Mouse (Mus musculus): Measurements from ENCODE around the gene Mpnd. TPM values are rescaled to one million over a fixed set of nuclear protein-coding genes. Genes with fewer than 3 reads are reported as not detected.
A peak's percentile ranks its signal among the peaks of the same experiment; 100 is the strongest.

The Mpnd gene
- polyA plus RNA-seq, 1 experiment from 2014 or later = 195 TPM

DNA sequence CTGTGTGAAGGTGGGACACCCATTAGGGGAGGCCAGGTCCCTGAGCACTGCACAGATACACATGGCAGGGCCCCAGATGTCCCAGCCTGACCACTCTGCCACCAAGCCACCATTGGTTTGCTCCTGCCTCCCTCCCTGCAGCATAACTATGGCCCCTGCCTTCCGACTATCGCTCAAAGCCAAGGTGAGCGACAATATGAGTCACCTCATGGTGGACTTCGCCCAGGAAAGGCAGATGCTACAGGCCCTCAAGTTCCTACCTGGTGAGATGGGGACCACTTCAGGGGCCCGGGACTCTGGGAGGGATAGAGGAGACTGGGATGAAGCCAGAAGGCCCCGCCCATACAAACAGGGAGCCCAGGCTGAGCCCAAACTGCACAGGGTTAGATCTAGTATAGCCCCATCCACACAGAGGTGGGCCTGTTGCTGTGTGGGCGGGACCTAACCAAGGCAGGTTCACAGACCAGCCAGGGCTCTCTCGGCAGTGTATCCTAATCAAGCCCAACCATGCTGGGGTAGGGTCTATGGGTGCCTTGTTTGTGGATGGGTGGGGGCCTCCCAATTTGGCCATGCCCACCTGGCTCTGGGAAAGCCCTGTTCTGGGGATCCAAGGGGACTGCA is 15.1 kb upstream of the Mpnd start:
- Histone ChIP-seq H3K27me3 (no peaks in the 10 kb centered on the region), H3K9me3 (no peaks in the 10 kb centered on the region), H3K27ac (replicated peaks) (no peak overlapping the region), H3K4me2 (replicated peaks) (no peak overlapping the region), H3K36me3 (peaks cover 54% of the 10 kb centered on the region), H3K9ac (replicated peaks) (no peak overlapping the region), H3K4me1 (peaks cover 13% of the 10 kb centered on the region), H3K4me3 (no peak overlapping the region)
- no peak for ATAC-seq (ENCODE audit: low FRiP score, low read depth)
- 89% methylated on average over 8 of the region's 8 CpGs for WGBS

DNA sequence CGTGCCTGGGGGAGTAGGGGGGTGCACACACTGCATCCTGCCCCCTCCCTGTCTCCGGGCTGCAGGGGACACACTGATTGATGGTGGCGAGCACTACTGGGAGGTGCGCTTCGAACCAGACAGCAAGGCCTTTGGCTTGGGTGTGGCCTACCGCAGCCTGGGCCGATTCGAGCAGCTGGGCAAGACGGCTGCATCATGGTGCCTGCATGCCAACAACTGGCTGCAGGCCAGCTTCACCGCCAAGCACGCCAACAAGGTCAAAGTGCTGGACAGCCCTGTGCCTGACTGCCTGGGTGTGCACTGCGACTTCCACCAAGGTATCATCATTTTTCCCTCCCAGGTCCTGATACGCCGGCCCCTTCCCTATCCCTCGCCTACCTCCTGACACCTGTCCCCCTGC is 9.5 kb upstream of the Mpnd start:
- WGBS = 91% methylated on average over 15 of the region's 15 CpGs
- H3K27ac ChIP-seq (replicated peaks) = no peak overlapping the region
- no peak overlapping the region for H3K4me3 ChIP-seq
- no peak overlapping the region for H3K4me2 ChIP-seq (replicated peaks)
- peaks cover 19% of the 10 kb centered on the region for H3K27me3 ChIP-seq
- peaks cover 12% of the 10 kb centered on the region for H3K4me1 ChIP-seq
- ATAC-seq (ENCODE audit: low FRiP score, low read depth) = no peak
- H3K36me3 ChIP-seq = peaks cover 57% of the 10 kb centered on the region
- no peaks in the 10 kb centered on the region for H3K9me3 ChIP-seq
- no peak overlapping the region for H3K9ac ChIP-seq (replicated peaks)

- WGBS = 8% methylated on average over 30 of the region's 30 CpGs
- H3K4me2 ChIP-seq (replicated peaks) = peak overlapping the region; percentile 26
- H3K27me3 ChIP-seq = peaks cover 41% of the 10 kb centered on the region
- H3K9me3 ChIP-seq = no peaks in the 10 kb centered on the region
- 0 out of 2 replicates have a peak, but pooled peaks have one; percentile 39 for ATAC-seq (ENCODE audit: low FRiP score, low read depth)
- no peak overlapping the region for H3K4me3 ChIP-seq
- no peak overlapping the region for H3K27ac ChIP-seq (replicated peaks)
- peaks cover 23% of the 10 kb centered on the region for H3K36me3 ChIP-seq
- H3K4me1 ChIP-seq = peaks cover 5% of the 10 kb centered on the region; the same call in 1 of the 2 replicates
- no peak overlapping the region for H3K9ac ChIP-seq (replicated peaks)
These were observed 5.6 kb upstream of the Mpnd start for GRCm38 (mm10) chr17:55999794-56000499.

DNA sequence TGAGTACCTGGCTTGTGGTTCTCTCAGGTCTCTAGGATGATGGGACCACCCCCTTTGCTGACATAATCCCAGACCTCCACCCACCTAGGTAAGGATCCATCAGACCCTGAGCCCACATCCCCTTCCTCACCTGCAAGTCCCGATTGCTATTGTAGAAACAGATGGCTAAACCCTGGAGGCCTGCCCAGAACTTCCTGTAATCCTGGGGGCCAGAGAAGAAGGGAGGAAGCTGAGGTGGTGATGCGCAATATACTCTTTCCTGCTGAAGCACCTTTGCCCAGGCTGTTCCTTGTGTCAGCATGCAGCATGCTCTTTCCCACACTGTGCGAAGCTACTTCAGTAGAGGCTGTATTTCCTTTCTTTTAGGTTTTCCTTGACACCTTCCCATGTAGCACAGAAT is 2.5 kb upstream of the Mpnd start:
- no peak overlapping the region for H3K4me2 ChIP-seq (replicated peaks)
- no peak overlapping the region for H3K9ac ChIP-seq (replicated peaks)
- no peak overlapping the region for H3K4me3 ChIP-seq
- H3K4me1 ChIP-seq = peaks cover 11% of the 10 kb centered on the region
- 83% methylated on average over 3 of the region's 3 CpGs for WGBS
- H3K27me3 ChIP-seq = peaks cover 46% of the 10 kb centered on the region
- H3K9me3 ChIP-seq = no peaks in the 10 kb centered on the region
- H3K36me3 ChIP-seq = no peaks in the 10 kb centered on the region
- no peak overlapping the region for H3K27ac ChIP-seq (replicated peaks)
- ATAC-seq (ENCODE audit: low FRiP score, low read depth) = no peak

DNA sequence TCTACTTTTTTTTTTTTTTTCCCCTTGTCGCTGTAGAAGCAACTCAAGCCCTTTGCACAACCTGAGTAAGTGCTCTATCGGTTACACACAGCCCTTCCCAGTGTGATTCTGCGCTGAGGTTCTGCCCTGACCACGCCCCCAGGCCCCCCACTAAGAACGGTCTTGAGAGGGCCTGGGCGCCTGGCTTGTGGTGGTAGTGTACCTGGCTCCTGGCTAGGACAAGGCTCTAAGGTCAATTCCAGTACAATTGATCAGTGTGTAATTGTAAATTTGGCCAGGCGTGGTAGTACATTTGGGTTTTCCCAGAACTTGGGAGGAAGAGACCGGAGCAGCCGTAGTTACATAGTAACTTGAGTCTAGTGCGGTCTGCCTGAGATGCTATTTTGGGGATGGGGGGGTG is 1.4 kb downstream of the Mpnd start:
- H3K9ac ChIP-seq (replicated peaks) = no peak overlapping the region
- no peak for ATAC-seq (ENCODE audit: low FRiP score, low read depth)
- H3K9me3 ChIP-seq = no peaks in the 10 kb centered on the region
- no peak overlapping the region for H3K4me2 ChIP-seq (replicated peaks)
- peak overlapping the region; percentile 97; the same call in 1 of the 2 replicates for H3K27ac ChIP-seq (replicated peaks)
- WGBS = 51% methylated on average over 10 of the region's 10 CpGs
- H3K36me3 ChIP-seq = peaks cover 16% of the 10 kb centered on the region
- peaks cover 22% of the 10 kb centered on the region for H3K27me3 ChIP-seq
- H3K4me3 ChIP-seq = no peak overlapping the region
- H3K4me1 ChIP-seq = peaks cover 31% of the 10 kb centered on the region

DNA sequence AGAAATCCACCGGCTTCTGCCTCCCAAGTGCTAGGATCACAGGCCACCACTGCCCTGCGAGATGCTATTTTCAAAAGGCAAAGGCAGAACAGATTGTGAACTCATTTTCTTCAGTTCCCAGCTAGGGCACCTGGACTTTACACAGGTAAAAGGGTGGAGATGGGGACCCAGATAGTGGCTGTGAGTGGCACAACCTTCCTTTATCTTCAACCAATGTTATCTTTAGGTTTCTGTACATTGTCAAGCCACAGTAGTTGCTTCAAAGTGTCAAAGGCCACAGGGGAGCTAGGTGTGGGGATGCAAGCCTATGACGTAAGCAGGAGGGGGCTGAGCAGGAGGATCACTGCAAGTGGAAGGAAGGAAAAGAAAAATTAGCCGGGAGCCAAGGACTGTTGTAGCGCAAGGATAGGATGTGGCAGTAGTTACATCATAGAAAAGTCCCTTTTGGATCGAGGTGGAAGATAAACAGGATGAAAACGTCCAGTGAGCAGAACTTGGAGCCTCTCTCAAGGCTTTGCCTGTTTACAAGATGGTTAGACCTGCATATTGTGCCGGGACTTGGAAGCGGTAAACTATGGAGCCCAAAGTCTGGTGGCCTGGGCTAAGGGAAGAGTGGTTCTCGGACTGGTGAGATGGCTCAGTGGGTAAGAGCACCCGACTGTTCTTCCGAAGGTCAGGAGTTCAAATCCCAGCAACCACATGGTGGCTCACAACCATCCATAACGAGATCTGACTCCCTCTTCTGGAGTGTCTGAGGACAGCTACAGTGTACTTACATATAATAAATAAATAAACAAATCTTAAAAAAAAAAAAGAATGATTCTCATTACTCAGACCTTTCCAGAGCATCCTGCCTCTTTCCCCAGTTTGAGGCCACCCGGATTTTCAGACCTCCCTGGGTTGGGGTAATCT is 2.2 kb downstream of the Mpnd start:
- peak overlapping the region; percentile 97 for H3K27ac ChIP-seq (replicated peaks)

GRCm38 (mm10) chr17:56008356-56009087 is 3.0 kb downstream of the Mpnd start:
- H3K27ac ChIP-seq (replicated peaks) = peak overlapping the region; percentile 97
- H3K27me3 ChIP-seq = peaks cover 9% of the 10 kb centered on the region; the same call in 1 of the 2 replicates
- H3K9ac ChIP-seq (replicated peaks) = peak overlapping the region; percentile 75
- peaks cover 29% of the 10 kb centered on the region for H3K36me3 ChIP-seq
- WGBS = 1% methylated on average over 21 of the region's 21 CpGs
- H3K4me2 ChIP-seq (replicated peaks) = peak overlapping the region; percentile 96
- ATAC-seq (ENCODE audit: low FRiP score, low read depth) = peak; percentile 92
- H3K9me3 ChIP-seq = no peaks in the 10 kb centered on the region
- H3K4me1 ChIP-seq = peaks cover 33% of the 10 kb centered on the region
- peak overlapping the region; percentile 59 for H3K4me3 ChIP-seq

More for the DNA sequence above, 2.2 kb downstream of the Mpnd start:
- no peak for ATAC-seq (ENCODE audit: low FRiP score, low read depth)
- 34% methylated on average over 14 of the region's 14 CpGs for WGBS
- H3K9ac ChIP-seq (replicated peaks) = peak overlapping the region; percentile 11; the same call in 1 of the 2 replicates
- peak overlapping the region; percentile 59 for H3K4me3 ChIP-seq
- no peaks in the 10 kb centered on the region for H3K9me3 ChIP-seq
- peaks cover 33% of the 10 kb centered on the region for H3K4me1 ChIP-seq
- peaks cover 16% of the 10 kb centered on the region for H3K27me3 ChIP-seq
- peak overlapping the region; percentile 96 for H3K4me2 ChIP-seq (replicated peaks)
- peaks cover 23% of the 10 kb centered on the region for H3K36me3 ChIP-seq

- no peaks in the 10 kb centered on the region for H3K9me3 ChIP-seq
- peaks cover 36% of the 10 kb centered on the region for H3K36me3 ChIP-seq
- ATAC-seq (ENCODE audit: low FRiP score, low read depth) = peak; percentile 87
- H3K27me3 ChIP-seq = peaks cover 5% of the 10 kb centered on the region; the same call in 1 of the 2 replicates
- H3K9ac ChIP-seq (replicated peaks) = peak overlapping the region; percentile 75
- under 1% methylated on average over 62 of the region's 62 CpGs for WGBS
- peak overlapping the region; percentile 97 for H3K27ac ChIP-seq (replicated peaks)
- peak overlapping the region; percentile 59 for H3K4me3 ChIP-seq
- H3K4me1 ChIP-seq = peaks cover 33% of the 10 kb centered on the region
- peak overlapping the region; percentile 96 for H3K4me2 ChIP-seq (replicated peaks)
These were observed 3.8 kb downstream of the Mpnd start for GRCm38 (mm10) chr17:56009088-56009961.

GRCm38 (mm10) chr17:56009962-56010240 is 4.4 kb downstream of the Mpnd start:
- Histone ChIP-seq H3K36me3 (peaks cover 40% of the 10 kb centered on the region), H3K27me3 (peaks cover 5% of the 10 kb centered on the region; the same call in 1 of the 2 replicates), H3K9me3 (no peaks in the 10 kb centered on the region), H3K4me2 (replicated peaks) (peak overlapping the region; percentile 96), H3K4me3 (peak overlapping the region; percentile 59), H3K4me1 (peaks cover 33% of the 10 kb centered on the region), H3K27ac (replicated peaks) (peak overlapping the region; percentile 97; the same call in 1 of the 2 replicates), H3K9ac (replicated peaks) (peak overlapping the region; percentile 75)
- 41% methylated on average over 2 of the region's 2 CpGs for WGBS
- ATAC-seq (ENCODE audit: low FRiP score, low read depth) = no peak

DNA sequence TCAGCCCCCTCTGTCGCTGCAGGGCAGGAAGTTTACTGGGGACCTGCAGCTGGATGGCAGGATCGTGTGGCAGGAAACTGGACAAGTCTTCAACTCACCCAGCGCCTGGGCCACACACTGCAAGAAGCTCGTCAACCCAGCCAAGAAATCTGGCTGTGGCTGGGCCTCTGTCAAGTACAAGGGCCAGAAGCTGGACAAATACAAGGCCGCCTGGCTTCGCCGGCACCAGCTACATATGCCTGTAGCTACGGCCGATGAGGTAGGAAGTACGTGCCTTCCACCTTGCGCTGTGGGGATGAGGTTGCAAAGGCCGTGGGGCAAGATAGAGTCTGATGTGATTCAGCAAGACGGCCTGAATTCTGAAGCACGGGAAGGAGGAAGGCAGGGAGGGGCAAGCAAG is 4.7 kb downstream of the Mpnd start:
- peak overlapping the region; percentile 96 for H3K4me2 ChIP-seq (replicated peaks)
- H3K4me1 ChIP-seq = peaks cover 33% of the 10 kb centered on the region
- peaks cover 44% of the 10 kb centered on the region for H3K36me3 ChIP-seq
- no peaks in the 10 kb centered on the region for H3K9me3 ChIP-seq
- peak overlapping the region; percentile 75 for H3K9ac ChIP-seq (replicated peaks)
- WGBS = 78% methylated on average over 14 of the region's 14 CpGs
- H3K4me3 ChIP-seq = peak overlapping the region; percentile 59
- H3K27ac ChIP-seq (replicated peaks) = peak overlapping the region; percentile 97; the same call in 1 of the 2 replicates
- no peak for ATAC-seq (ENCODE audit: low FRiP score, low read depth)
- H3K27me3 ChIP-seq = peaks cover 2% of the 10 kb centered on the region; the same call in 1 of the 2 replicates
